Mouse (Mus musculus): ENCODE data around the gene Gm21209.
"Not testable (repeated sequence)": the region's sequence is repeated elsewhere in the genome, so short reads cannot be mapped to it uniquely, and the experiment has no call there.

The Gm21209 gene

DNA sequence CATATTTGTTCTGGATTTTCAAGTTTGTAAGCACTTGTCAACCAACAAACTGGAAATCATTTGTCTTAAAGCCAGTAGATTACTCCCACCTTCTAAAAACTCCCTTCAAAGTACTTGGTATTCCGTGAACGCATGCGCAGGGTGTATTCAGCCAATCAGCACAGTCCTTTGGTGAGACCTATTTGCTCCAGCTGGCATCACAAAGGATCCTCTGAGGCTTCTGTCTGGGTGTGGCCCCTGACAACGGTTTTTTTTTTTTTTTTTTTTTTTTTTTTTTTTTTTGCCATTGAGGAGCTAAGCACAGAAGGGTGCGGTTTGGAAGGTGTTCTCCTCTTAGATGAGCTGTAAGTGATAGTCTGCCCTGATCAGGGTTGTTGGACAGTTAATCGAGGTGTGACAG lies at the start of gene Gm21209:
TSS of gene Gm21209 (plus strand) at position 301 of the 400 bp plus-strand sequence.
- in situ Hi-C loops (cut with MboI, MseI), result not testable (repeated sequence)
